Mouse (Mus musculus): ENCODE measurements around the gene Secisbp2. TPM values are rescaled to one million over a fixed set of nuclear protein-coding genes. Genes with fewer than 3 reads are reported as not detected.

The Secisbp2 gene
- 32.1 and 38.5 TPM in 2 replicates for polyA plus RNA-seq (2014; fragmentation: Nextera tagmentation; extraction: Ambion mirVana)

GRCm38 (mm10) chr13:51651408-51652064, at the start of gene Secisbp2:
Gene Secisbp2 (plus strand): TSS chr13:51651697.
- WGBS: under 1% methylated on average over 69 of the region's 69 CpGs
- Histone ChIP-seq H3K4me1 (ENCODE audit: control insufficient read depth, insufficient read depth, low read length) (peaks cover 24% of the 10 kb centered on the region), H3K4me2 (replicated peaks; ENCODE audit: low read depth, low read length) (peak within 1 kb of the TSS; percentile 68), H3K27ac (ENCODE audit: low read depth, low read length) (peak within 1 kb of the TSS; percentile 67), H3K36me3 (ENCODE audit: control insufficient read depth, insufficient read depth, low read length) (peaks cover 50% of the 10 kb centered on the region), H3K9ac (ENCODE audit: low read depth, low read length) (peak within 1 kb of the TSS; percentile 73), H3K9me3 (ENCODE audit: control insufficient read depth, low read length) (no peaks in the 10 kb centered on the region), H3K4me3 (ENCODE audit: low read length) (peak within 1 kb of the TSS; percentile 58), H3K27me3 (ENCODE audit: control insufficient read depth, insufficient read depth, low read length) (no peaks in the 10 kb centered on the region)
- peak; percentile 95 for ATAC-seq (ENCODE audit: low FRiP score, low TSS enrichment)

DNA sequence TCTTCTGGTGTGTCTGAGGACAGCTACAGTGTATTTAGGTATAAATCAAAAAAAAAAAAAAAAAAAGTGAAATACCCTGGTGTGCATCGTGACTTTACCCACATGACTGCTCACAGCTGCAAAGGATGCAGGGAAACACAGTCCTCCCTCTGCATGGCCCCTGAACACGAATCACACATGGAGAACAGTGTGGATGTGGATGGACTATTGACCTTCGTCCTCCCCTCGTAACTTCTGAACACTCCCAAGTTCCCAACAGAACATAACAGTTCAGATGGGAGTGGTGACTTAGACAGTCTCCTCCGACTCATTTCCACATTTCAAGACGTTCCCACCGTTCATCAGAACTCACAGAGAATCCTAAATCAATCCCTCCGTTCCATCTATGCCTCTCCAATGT, 48.7 kb upstream of the Secisbp2 start:
- ATAC-seq (ENCODE audit: low FRiP score, low TSS enrichment): no peak; the same call in 1 of the 2 replicates
- Histone ChIP-seq H3K9ac (ENCODE audit: low read depth, low read length) (no peak overlapping the region), H3K4me1 (ENCODE audit: control insufficient read depth, insufficient read depth, low read length) (no peaks in the 10 kb centered on the region), H3K4me3 (ENCODE audit: low read length) (no peak overlapping the region), H3K9me3 (ENCODE audit: control insufficient read depth, low read length) (no peaks in the 10 kb centered on the region), H3K4me2 (replicated peaks; ENCODE audit: low read depth, low read length) (no peak overlapping the region), H3K36me3 (ENCODE audit: control insufficient read depth, insufficient read depth, low read length) (no peaks in the 10 kb centered on the region), H3K27me3 (ENCODE audit: control insufficient read depth, insufficient read depth, low read length) (no peaks in the 10 kb centered on the region), H3K27ac (ENCODE audit: low read depth, low read length) (no peak overlapping the region)
- WGBS: 46% methylated on average over 8 of the region's 8 CpGs

DNA sequence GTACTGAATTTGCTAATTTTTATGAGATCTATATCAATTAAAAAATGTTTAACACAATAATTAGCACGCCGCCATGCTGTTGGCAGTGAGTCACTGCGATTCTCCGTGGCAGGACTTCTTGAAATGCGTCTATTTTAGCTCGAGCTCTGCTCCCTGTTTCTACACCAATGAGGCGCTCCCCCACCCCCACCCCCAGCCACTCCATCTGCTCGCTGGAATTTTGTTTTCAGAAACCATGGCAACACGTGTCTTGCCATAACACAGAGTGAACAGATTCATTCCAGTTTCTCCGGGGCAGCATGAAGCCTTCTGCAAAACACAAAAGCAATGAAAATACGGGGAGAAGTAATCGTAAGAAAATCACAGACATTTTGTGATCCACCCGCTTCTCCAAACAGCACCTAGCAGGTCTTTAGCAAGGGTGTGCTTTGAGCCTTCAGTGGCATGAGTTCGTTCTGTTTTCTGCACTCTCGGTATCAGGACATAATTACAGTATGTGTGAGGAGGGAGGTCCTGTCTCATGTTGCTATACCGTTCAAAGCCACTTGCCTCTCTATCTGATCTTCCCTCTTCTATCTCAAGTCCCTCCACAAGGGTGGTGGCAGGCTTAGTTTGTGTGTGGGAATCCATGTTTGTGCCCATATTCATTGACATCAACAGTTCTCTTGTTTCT, 48.1 kb upstream of the Secisbp2 start:
- Histone ChIP-seq H3K9me3 (ENCODE audit: control insufficient read depth, low read length) (no peaks in the 10 kb centered on the region), H3K27ac (ENCODE audit: low read depth, low read length) (no peak overlapping the region), H3K4me1 (ENCODE audit: control insufficient read depth, insufficient read depth, low read length) (no peaks in the 10 kb centered on the region), H3K36me3 (ENCODE audit: control insufficient read depth, insufficient read depth, low read length) (no peaks in the 10 kb centered on the region), H3K4me2 (replicated peaks; ENCODE audit: low read depth, low read length) (peak overlapping the region; percentile 19; the same call in 1 of the 2 replicates), H3K4me3 (ENCODE audit: low read length) (no peak overlapping the region), H3K27me3 (ENCODE audit: control insufficient read depth, insufficient read depth, low read length) (no peaks in the 10 kb centered on the region), H3K9ac (ENCODE audit: low read depth, low read length) (no peak overlapping the region)
- ATAC-seq (ENCODE audit: low FRiP score, low TSS enrichment): peak; percentile 63
- 32% methylated on average over 16 of the region's 16 CpGs for WGBS

GRCm38 (mm10) chr13:51603894-51604244, 47.6 kb upstream of the Secisbp2 start:
- no peaks in the 10 kb centered on the region for H3K27me3 ChIP-seq (ENCODE audit: control insufficient read depth, insufficient read depth, low read length)
- H3K4me2 ChIP-seq (replicated peaks; ENCODE audit: low read depth, low read length): no peak overlapping the region
- no peak overlapping the region for H3K27ac ChIP-seq (ENCODE audit: low read depth, low read length)
- no peak overlapping the region for H3K4me3 ChIP-seq (ENCODE audit: low read length)
- no peaks in the 10 kb centered on the region for H3K36me3 ChIP-seq (ENCODE audit: control insufficient read depth, insufficient read depth, low read length)
- 40% methylated on average over 4 of the region's 4 CpGs for WGBS
- ATAC-seq (ENCODE audit: low FRiP score, low TSS enrichment): no peak
- H3K9ac ChIP-seq (ENCODE audit: low read depth, low read length): no peak overlapping the region
- no peaks in the 10 kb centered on the region for H3K4me1 ChIP-seq (ENCODE audit: control insufficient read depth, insufficient read depth, low read length)
- H3K9me3 ChIP-seq (ENCODE audit: control insufficient read depth, low read length): no peaks in the 10 kb centered on the region

DNA sequence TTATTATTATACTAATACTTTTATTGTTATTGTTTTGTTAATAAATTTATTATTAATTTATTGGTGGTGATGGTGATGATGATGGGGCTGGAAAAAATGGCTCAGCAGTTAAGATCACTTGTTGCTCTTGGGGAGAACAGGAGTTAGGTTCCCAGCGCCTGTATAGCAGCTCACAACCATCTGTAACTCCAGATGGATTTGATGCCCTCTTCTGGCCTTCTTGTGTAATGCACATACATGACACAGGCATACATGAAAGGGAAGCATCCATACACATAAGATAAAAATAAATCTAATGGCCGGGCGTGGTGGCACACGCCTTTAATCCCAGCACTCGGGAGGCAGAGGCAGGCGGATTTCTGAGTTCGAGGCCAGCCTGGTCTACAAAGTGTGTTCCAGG, 42.3 kb upstream of the Secisbp2 start:
- 95% methylated on average over 7 of the region's 7 CpGs for WGBS

GRCm38 (mm10) chr13:51611060-51611459, 40.4 kb upstream of the Secisbp2 start:
- Histone ChIP-seq H3K9ac (ENCODE audit: low read depth, low read length) (no peak overlapping the region), H3K4me3 (ENCODE audit: low read length) (no peak overlapping the region), H3K4me2 (replicated peaks; ENCODE audit: low read depth, low read length) (no peak overlapping the region), H3K9me3 (ENCODE audit: control insufficient read depth, low read length) (no peaks in the 10 kb centered on the region), H3K27me3 (ENCODE audit: control insufficient read depth, insufficient read depth, low read length) (no peaks in the 10 kb centered on the region), H3K4me1 (ENCODE audit: control insufficient read depth, insufficient read depth, low read length) (no peaks in the 10 kb centered on the region), H3K27ac (ENCODE audit: low read depth, low read length) (no peak overlapping the region), H3K36me3 (ENCODE audit: control insufficient read depth, insufficient read depth, low read length) (no peaks in the 10 kb centered on the region)
- WGBS: 26% methylated on average over 9 of the region's 9 CpGs
- ATAC-seq (ENCODE audit: low FRiP score, low TSS enrichment): no peak

More for the DNA sequence above, 42.3 kb upstream of the Secisbp2 start:
- Histone ChIP-seq H3K27ac (ENCODE audit: low read depth, low read length) (no peak overlapping the region), H3K4me3 (ENCODE audit: low read length) (no peak overlapping the region), H3K9me3 (ENCODE audit: control insufficient read depth, low read length) (no peaks in the 10 kb centered on the region), H3K4me2 (replicated peaks; ENCODE audit: low read depth, low read length) (no peak overlapping the region), H3K36me3 (ENCODE audit: control insufficient read depth, insufficient read depth, low read length) (no peaks in the 10 kb centered on the region), H3K27me3 (ENCODE audit: control insufficient read depth, insufficient read depth, low read length) (no peaks in the 10 kb centered on the region), H3K9ac (ENCODE audit: low read depth, low read length) (no peak overlapping the region), H3K4me1 (ENCODE audit: control insufficient read depth, insufficient read depth, low read length) (no peaks in the 10 kb centered on the region)
- no peak for ATAC-seq (ENCODE audit: low FRiP score, low TSS enrichment)

DNA sequence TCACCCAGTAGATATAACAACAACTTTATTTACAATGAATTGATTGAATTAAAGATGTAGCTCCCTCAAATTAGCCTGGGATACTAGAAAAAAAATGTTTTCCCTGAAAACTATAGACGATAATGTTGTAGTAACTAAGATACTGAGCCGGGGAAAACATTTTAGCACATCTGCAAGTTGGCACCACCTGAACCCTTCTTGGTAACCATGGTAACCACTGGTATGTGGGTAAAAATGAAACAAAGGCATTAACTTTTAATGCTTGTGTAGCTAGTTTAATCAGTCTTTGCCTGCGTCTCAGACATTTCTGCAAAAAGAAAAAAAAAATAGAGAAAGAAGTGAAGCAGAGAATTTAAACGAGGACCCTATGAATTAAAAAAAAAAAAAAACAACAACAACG, 40.0 kb upstream of the Secisbp2 start:
- Histone ChIP-seq H3K4me1 (ENCODE audit: control insufficient read depth, insufficient read depth, low read length) (no peaks in the 10 kb centered on the region), H3K9me3 (ENCODE audit: control insufficient read depth, low read length) (no peaks in the 10 kb centered on the region), H3K4me3 (ENCODE audit: low read length) (no peak overlapping the region), H3K36me3 (ENCODE audit: control insufficient read depth, insufficient read depth, low read length) (no peaks in the 10 kb centered on the region), H3K9ac (ENCODE audit: low read depth, low read length) (no peak overlapping the region), H3K27me3 (ENCODE audit: control insufficient read depth, insufficient read depth, low read length) (no peaks in the 10 kb centered on the region), H3K4me2 (replicated peaks; ENCODE audit: low read depth, low read length) (no peak overlapping the region), H3K27ac (ENCODE audit: low read depth, low read length) (no peak overlapping the region)
- ATAC-seq (ENCODE audit: low FRiP score, low TSS enrichment): no peak
- WGBS: 73% methylated on average over 5 of the region's 5 CpGs

GRCm38 (mm10) chr13:51615815-51616214, 35.7 kb upstream of the Secisbp2 start:
- Histone ChIP-seq H3K27me3 (ENCODE audit: control insufficient read depth, insufficient read depth, low read length) (no peaks in the 10 kb centered on the region), H3K4me3 (ENCODE audit: low read length) (no peak overlapping the region), H3K4me1 (ENCODE audit: control insufficient read depth, insufficient read depth, low read length) (no peaks in the 10 kb centered on the region), H3K4me2 (replicated peaks; ENCODE audit: low read depth, low read length) (no peak overlapping the region), H3K36me3 (ENCODE audit: control insufficient read depth, insufficient read depth, low read length) (no peaks in the 10 kb centered on the region), H3K9me3 (ENCODE audit: control insufficient read depth, low read length) (no peaks in the 10 kb centered on the region), H3K27ac (ENCODE audit: low read depth, low read length) (no peak overlapping the region), H3K9ac (ENCODE audit: low read depth, low read length) (no peak overlapping the region)
- 68% methylated on average over 10 of the region's 10 CpGs for WGBS
- no peak for ATAC-seq (ENCODE audit: low FRiP score, low TSS enrichment)

GRCm38 (mm10) chr13:51616417-51617044, 35.0 kb upstream of the Secisbp2 start:
- Histone ChIP-seq H3K4me3 (ENCODE audit: low read length) (no peak overlapping the region), H3K4me1 (ENCODE audit: control insufficient read depth, insufficient read depth, low read length) (no peaks in the 10 kb centered on the region), H3K9ac (ENCODE audit: low read depth, low read length) (no peak overlapping the region), H3K27me3 (ENCODE audit: control insufficient read depth, insufficient read depth, low read length) (no peaks in the 10 kb centered on the region), H3K36me3 (ENCODE audit: control insufficient read depth, insufficient read depth, low read length) (no peaks in the 10 kb centered on the region), H3K4me2 (replicated peaks; ENCODE audit: low read depth, low read length) (no peak overlapping the region), H3K9me3 (ENCODE audit: control insufficient read depth, low read length) (no peaks in the 10 kb centered on the region), H3K27ac (ENCODE audit: low read depth, low read length) (no peak overlapping the region)
- 16% methylated on average over 12 of the region's 12 CpGs for WGBS
- ATAC-seq (ENCODE audit: low FRiP score, low TSS enrichment): no peak

Measured in kidney, embryonic 14.5 days (tissue).